Mouse (Mus musculus): ENCODE measurements at regions not wholly inside any gene's neighbourhood (a gene's known extent, or its start where the extent isn't known, plus 50 kb on each side); places are given as distances from the start of the nearest gene placed in this dataset.

GRCm38 (mm10) chr15:93857336-93857901 is 261.7 kb upstream of the Prickle1 start:
- TF ChIP-seq GATA1 (IDR thresholded peaks at IDR 0.05; ENCODE audit: low read depth, low read length) (no peak), CTCF (IDR thresholded peaks at IDR 0.05 in 2 of 3, conservative IDR thresholded peaks at IDR 0.05 in 1 of 3; ENCODE audit: control insufficient read depth in 1 of 3, insufficient read depth in 1 of 3, low read depth in 2 of 3, low read length in 3 of 3, poor library complexity in 1 of 3, severe bottlenecking in 1 of 3) (no peak), MXI1 (IDR thresholded peaks at IDR 0.05; ENCODE audit: low read depth, low read length) (no peak), POLR2A (IDR thresholded peaks at IDR 0.05; ENCODE audit: control insufficient read depth in 1 of 2, insufficient read depth in 1 of 2, low read depth in 1 of 2, low read length in 2 of 2, poor library complexity in 1 of 2) (no peak), MYC (IDR thresholded peaks at IDR 0.05; ENCODE audit: low read depth, low read length) (no peak)
